Mouse (Mus musculus) forebrain, embryonic 16.5 days (tissue): Measurements from ENCODE around the gene Crtam. TPM values are rescaled to one million over a fixed set of nuclear protein-coding genes. Genes with fewer than 3 reads are reported as not detected.

ENCODE experiments used
- ATAC-seq: fragments of 200-750 bp; cut with Nextera tagmentation; 2 replicates; pipeline ENCODE4 v1.8.0; 2017; ENCODE audit warnings: mild to moderate bottlenecking, moderate library complexity
- H3K27ac ChIP-seq: fragments of 300-500 bp; sonication (generic); 2 replicates; pipeline ENCODE4 v1.5.1; 2014; ENCODE audit warnings: low read length, control low read depth
- H3K27me3 ChIP-seq: fragments of 300-500 bp; sonication (generic); replicated peaks from 2 replicates; pipeline ENCODE4 v1.6.1; 2014; ENCODE audit warnings: low read length; ENCODE audit not compliant: control insufficient read depth, insufficient read depth
- H3K36me3 ChIP-seq: fragments of 300-500 bp; sonication (generic); 2 replicates; pipeline ENCODE4 v1.6.1; 2014; ENCODE audit not compliant: control insufficient read depth, insufficient read depth
- H3K4me1 ChIP-seq: fragments of 300-500 bp; sonication (generic); replicated peaks from 2 replicates; pipeline ENCODE4 v1.6.1; 2014; ENCODE audit warnings: low read length; ENCODE audit not compliant: control insufficient read depth, insufficient read depth
- H3K4me2 ChIP-seq: fragments of 300-500 bp; sonication (generic); 2 replicates; pipeline ENCODE4 v1.6.1; 2014; ENCODE audit warnings: mild to moderate bottlenecking, low read length, control low read depth
- H3K4me3 ChIP-seq: fragments of 300-500 bp; sonication (generic); replicated peaks from 2 replicates; pipeline ENCODE4 v1.5.1; 2014; ENCODE audit warnings: mild to moderate bottlenecking, low read length, control low read depth
- H3K9ac ChIP-seq: fragments of 300-500 bp; sonication (generic); replicated peaks from 2 replicates; pipeline ENCODE4 v1.6.1; 2014; ENCODE audit warnings: low read depth, low read length, control low read depth
- H3K9me3 ChIP-seq: fragments of 300-500 bp; sonication (generic); 2 replicates; pipeline ENCODE4 v1.6.1; 2016; ENCODE audit warnings: low read length; ENCODE audit not compliant: control insufficient read depth
- WGBS: fragments of 180-500 bp; shearing (Covaris S2); extraction: QIAGEN DNeasy Blood & Tissue Kit; methylation state at CpG from one replicate; pipeline ENCODE4 v1.1.7; 2014; 5-methylcytosine and 5-hydroxymethylcytosine counted together
- polyA plus RNA-seq: library from polyadenylated mRNA; unstranded; fragments of >200 nt; fragmentation: Nextera tagmentation; extraction: Ambion mirVana; gene quantifications from 2 replicates; pipeline ENCODE4 v1.2.1, GENCODE M21; 2015

Crtam gene
- polyA plus RNA-seq, 1 experiment from 2014 or later, result not detected

- no peak overlapping the region for H3K4me3 ChIP-seq
- H3K27ac ChIP-seq, result no peak overlapping the region
- no peak overlapping the region for H3K4me2 ChIP-seq
- H3K9me3 ChIP-seq, result no peaks in the 10 kb centered on the region
- 61% methylated on average over 7 of the region's 7 CpGs for WGBS
- no peaks in the 10 kb centered on the region for H3K27me3 ChIP-seq
- no peak for ATAC-seq
- H3K9ac ChIP-seq, result no peak overlapping the region
- no peaks in the 10 kb centered on the region for H3K4me1 ChIP-seq
- H3K36me3 ChIP-seq, result no peaks in the 10 kb centered on the region
Observed at GRCm38 (mm10) chr9:40937425-40937824, 67.0 kb downstream of the Crtam start.

- H3K9ac ChIP-seq, result no peak overlapping the region
- no peaks in the 10 kb centered on the region for H3K27me3 ChIP-seq
- ATAC-seq, result no peak
- H3K36me3 ChIP-seq, result no peaks in the 10 kb centered on the region
- no peaks in the 10 kb centered on the region for H3K9me3 ChIP-seq
- H3K27ac ChIP-seq, result no peak overlapping the region
- 59% methylated on average over 3 of the region's 3 CpGs for WGBS
- H3K4me1 ChIP-seq, result no peaks in the 10 kb centered on the region
- H3K4me3 ChIP-seq, result no peak overlapping the region
- H3K4me2 ChIP-seq, result no peak overlapping the region
Observed at GRCm38 (mm10) chr9:40933323-40933722, 71.1 kb downstream of the Crtam start.

GRCm38 (mm10) chr9:40927351-40927980 lies 77.0 kb downstream of the Crtam start:
- Histone ChIP-seq H3K36me3 (no peaks in the 10 kb centered on the region), H3K27me3 (no peaks in the 10 kb centered on the region), H3K27ac (no peak overlapping the region), H3K4me2 (0 out of 2 replicates have a peak overlapping the region, but pooled peaks have one; percentile 25), H3K4me1 (peaks cover 9% of the 10 kb centered on the region), H3K4me3 (no peak overlapping the region), H3K9ac (no peak overlapping the region), H3K9me3 (no peaks in the 10 kb centered on the region)
- WGBS, result 43% methylated on average over 17 of the region's 17 CpGs
- no peak for ATAC-seq

Other genes with a start within 250 kb of the Crtam start
- 3,453 and 3,528 TPM in 2 replicates for gene Hspa8, start 203.6 kb downstream of the Crtam start, polyA plus RNA-seq
- 0.29 and 0.61 TPM in 2 replicates for gene Bsx, start 130.5 kb downstream of the Crtam start, polyA plus RNA-seq
- gene Jhy, start 40.5 kb downstream of the Crtam start, polyA plus RNA-seq, result 0.15 and 0.20 TPM in 2 replicates
- gene Ubash3b, start 157.1 kb upstream of the Crtam start, polyA plus RNA-seq, result 14.7 and 15.9 TPM in 2 replicates